Mouse (Mus musculus) E14TG2a.4 (cell line): Measurements from ENCODE around the gene Mcts2.

Experiments
- CTCF ChIP-seq: conservative IDR thresholded peaks from 2 replicates; pipeline ENCODE4 v1.5.1; 2014; ENCODE audit warnings: low read length
- POU5F1 ChIP-seq: IDR thresholded peaks from 2 replicates; pipeline ENCODE4 v1.6.1; 2014; ENCODE audit warnings: low read length, borderline replicate concordance

GRCm38 (mm10) chr2:152639406-152640113 is 47.3 kb upstream of the Mcts2 start:
- TF ChIP-seq CTCF (no peak), POU5F1 (no peak)
